Mouse (Mus musculus): ENCODE measurements around the gene Trmt112. TPM values are rescaled to one million over a fixed set of nuclear protein-coding genes. Genes with fewer than 3 reads are reported as not detected.

Gene Trmt112
- total RNA-seq (2023) = 100 to 1,000 TPM; 122 to 142 TPM

GRCm38 (mm10) chr19:6909507-6910289, at the start of gene Trmt112, which contains the start of gene Prdx5:
Trmt112 (plus strand) TSS chr19:6909698.
Prdx5 (minus strand) TSS chr19:6910106.

GRCm38 (mm10) chr19:6921647-6922567, 12.4 kb downstream of the Trmt112 start, which contains the start of gene Esrra:
Esrra (minus strand) TSS chr19:6921813.

DNA sequence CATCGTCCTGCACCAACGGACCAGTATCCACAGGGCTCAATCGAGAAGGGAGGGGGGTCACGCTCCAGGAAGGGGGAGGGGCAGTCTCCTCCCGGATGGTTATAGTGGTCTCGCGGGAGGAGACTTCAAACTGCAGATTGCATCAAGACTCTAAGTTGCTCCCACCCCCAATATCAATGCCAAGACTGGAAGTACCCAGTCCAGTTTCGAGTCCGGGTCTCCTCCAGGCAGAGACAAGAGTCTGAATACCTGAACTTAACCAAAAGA, 15.7 kb downstream of the Trmt112 start, which contains the start of gene Catsperz:
Gene Catsperz, minus strand, starts transcription at position 74 of the 267 bp plus-strand sequence.

GRCm38 (mm10) chr19:6934195-6934977, 24.9 kb downstream of the Trmt112 start, which contains the start of gene Kcnk4:
Kcnk4 (minus strand) TSS chr19:6934515.

GRCm38 (mm10) chr19:6941372-6942248, 32.1 kb downstream of the Trmt112 start, which contains the start of gene Bad:
Bad (plus strand) TSS chr19:6941861.

GRCm38 (mm10) chr19:6942249-6942691, 32.8 kb downstream of the Trmt112 start, which contains the start of gene Gpr137:
Gpr137 (minus strand) TSS chr19:6942480.

Other genes starting within 250 kb of the Trmt112 start
- gene Rps6ka4, start 69.1 kb upstream of the Trmt112 start, total RNA-seq (2023) = 10 to 100 TPM; 40.2 to 46.5 TPM
- 100 to 1,000 TPM in 1 of 2 experiments, 10 to 100 TPM in 1; 92.8 to 115 TPM for gene Ccdc88b, start 51.5 kb upstream of the Trmt112 start, total RNA-seq (2023)
- gene Prdx5, start 408 bp downstream of the Trmt112 start, total RNA-seq (2023) = 10 to 100 TPM; 66.4 to 71.5 TPM
- gene Esrra, start 12.1 kb downstream of the Trmt112 start, total RNA-seq (2023) = 10 to 100 TPM; 34.4 to 41.3 TPM
- not detected for gene Catsperz, start 15.7 kb downstream of the Trmt112 start, total RNA-seq (2023)
- gene Kcnk4, start 24.8 kb downstream of the Trmt112 start, total RNA-seq (2023) = not detected
- gene Bad, start 32.2 kb downstream of the Trmt112 start, total RNA-seq (2023) = 10 to 100 TPM; 12.0 to 20.5 TPM
- gene Gpr137, start 32.8 kb downstream of the Trmt112 start, total RNA-seq (2023) = 10 to 100 TPM in 1 of 2 experiments, 1 to 10 TPM in 1; 8.3 to 10.8 TPM
- 100 to 1,000 TPM; 130 to 155 TPM for gene Ppp1r14b, start 65.3 kb downstream of the Trmt112 start, total RNA-seq (2023)
- 10 to 100 TPM; 13.8 TPM for gene Plcb3, start 66.8 kb downstream of the Trmt112 start, total RNA-seq (2023)
- gene Fkbp2, start 70.8 kb downstream of the Trmt112 start, total RNA-seq (2023) = 10 to 100 TPM; 17.0 to 22.9 TPM
- 10 to 100 TPM; 10.7 to 13.1 TPM for gene Vegfb, start 78.0 kb downstream of the Trmt112 start, total RNA-seq (2023)
- gene Dnajc4, start 82.9 kb downstream of the Trmt112 start, total RNA-seq (2023) = 10 to 100 TPM; 25.1 to 28.3 TPM
- gene Nudt22, start 86.4 kb downstream of the Trmt112 start, total RNA-seq (2023) = 1 to 10 TPM; 4.2 to 8.3 TPM
- gene Trpt1, start 86.4 kb downstream of the Trmt112 start, total RNA-seq (2023) = 1 to 10 TPM; 2.1 to 3.4 TPM
- gene Fermt3, start 109.8 kb downstream of the Trmt112 start, total RNA-seq (2023) = 100 to 1,000 TPM; 179 to 199 TPM
- gene Stip1, start 130.3 kb downstream of the Trmt112 start, total RNA-seq (2023) = 100 to 1,000 TPM; 105 to 157 TPM
- gene Macrod1, start 147.1 kb downstream of the Trmt112 start, total RNA-seq (2023) = 10 to 100 TPM; 12.1 to 16.4 TPM
- gene Flrt1, start 196.0 kb downstream of the Trmt112 start, total RNA-seq (2023) = not detected